20 mouse cellular contexts compared by ENCODE assay signal in the genomic region with DNA sequence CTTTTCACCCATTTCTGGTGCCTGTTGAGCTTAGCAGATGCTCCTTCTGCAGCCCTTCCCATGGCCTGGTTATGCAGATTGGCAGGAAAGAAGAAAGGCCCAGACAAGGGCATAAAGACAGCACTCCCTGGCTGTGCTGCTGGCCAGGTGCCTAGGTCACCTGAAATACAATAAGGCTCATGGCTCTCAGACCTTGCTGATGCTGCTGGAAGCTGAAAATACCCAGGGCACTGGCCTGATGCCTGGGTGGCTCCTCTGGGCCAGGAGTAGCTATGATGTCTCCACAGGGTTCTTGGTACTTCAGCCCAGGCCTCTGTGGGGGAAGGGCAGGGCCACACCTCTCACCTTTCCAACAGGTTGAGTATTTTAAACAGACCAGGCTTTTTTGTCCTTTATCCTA.
DNase-seq lines count a peak whose midpoint lies in the region; ATAC-seq and TF ChIP-seq lines count a peak whose summit lies in the region.
"Had no signal": no experiment of that assay in that cellular context is flagged by ENCODE, and none has a peak within 500 bp of the region (broad histone marks: within the 10 kb centered on the region; RNA-seq: fewer than 3 reads in every experiment).

No protein-coding gene starts in this region.

- no peak for TF ChIP-seq CTCF in CH12.LX (conservative IDR thresholded peaks at IDR 0.05 in 1 of 2, IDR thresholded peaks at IDR 0.05 in 1 of 2; ENCODE audit: low read depth in 2 of 2, low read length in 2 of 2)
- no peak for TF ChIP-seq CTCF in hindbrain, postnatal 0 days (IDR thresholded peaks at IDR 0.05; ENCODE audit: low read depth)

- no peak overlapping the region for H3K4me3 ChIP-seq in forebrain, embryonic 10.5 days
- no peak overlapping the region for H3K4me3 ChIP-seq in forebrain, embryonic 13.5 days
- H3K4me3 ChIP-seq in CH12.LX (replicated peaks in 1 of 3; ENCODE audit: low read depth in 2 of 3, low read length in 2 of 3, poor library complexity in 1 of 3): no peak overlapping the region
- H3K4me3 ChIP-seq in hindbrain, postnatal 0 days (ENCODE audit: low read length): no peak overlapping the region
- H3K4me3 ChIP-seq: embryonic facial prominence, embryonic 15.5 days; hindbrain, embryonic 12.5 days; left cerebral cortex, adult 2 months; limb, embryonic 13.5 days; liver, embryonic 15.5 days; megakaryocyte, embryonic 14.5 days; midbrain, embryonic 15.5 days had no signal

- H3K4me2 ChIP-seq in forebrain, embryonic 13.5 days: no peak overlapping the region
- H3K4me2 ChIP-seq in CH12.LX (ENCODE audit: insufficient read depth, low read depth, poor library complexity, severe bottlenecking): no peak overlapping the region
- no peak overlapping the region for H3K4me2 ChIP-seq in hindbrain, postnatal 0 days (ENCODE audit: low read depth, low read length)
- H3K4me2 ChIP-seq: embryonic facial prominence, embryonic 15.5 days; hindbrain, embryonic 12.5 days; limb, embryonic 13.5 days; liver, embryonic 15.5 days; midbrain, embryonic 15.5 days had no signal

- H3K4me1 ChIP-seq in forebrain, embryonic 10.5 days: peaks cover 35% of the 10 kb centered on the region
- peaks cover 28% of the 10 kb centered on the region for H3K4me1 ChIP-seq in forebrain, embryonic 13.5 days
- peaks cover 49 to 91% of the 10 kb centered on the region in 2 experiments for H3K4me1 ChIP-seq in CH12.LX (ENCODE audit: control insufficient read depth in 1 of 2, insufficient read depth in 2 of 2)
- peaks cover 8% of the 10 kb centered on the region; the same call in 1 of the 2 replicates for H3K4me1 ChIP-seq in hindbrain, postnatal 0 days (ENCODE audit: insufficient read depth, low read length)

- TF ChIP-seq POLR2A in CH12.LX (IDR thresholded peaks at IDR 0.05; ENCODE audit: low read depth, low read length): no peak

- ATAC-seq in forebrain, embryonic 13.5 days: no peak
- ATAC-seq in hindbrain, postnatal 0 days: no peak
- ATAC-seq: lung, postnatal 0 days; midbrain, embryonic 15.5 days had no signal

- H3K27ac ChIP-seq in forebrain, embryonic 10.5 days: peak overlapping the region; percentile 37; the same call in 1 of the 2 replicates
- H3K27ac ChIP-seq in forebrain, embryonic 13.5 days: no peak overlapping the region
- peak overlapping the region; percentile 99 for H3K27ac ChIP-seq in CH12.LX (ENCODE audit: insufficient read depth, low read depth)
- no peak overlapping the region for H3K27ac ChIP-seq in hindbrain, postnatal 0 days
- H3K27ac ChIP-seq: embryonic facial prominence, embryonic 15.5 days; hindbrain, embryonic 12.5 days; kidney, postnatal 0 days; left cerebral cortex, adult 2 months; liver, embryonic 15.5 days; midbrain, embryonic 15.5 days had no signal

- H3K9ac ChIP-seq in forebrain, embryonic 13.5 days: no peak overlapping the region
- H3K9ac ChIP-seq in CH12.LX (ENCODE audit: insufficient read depth, low read depth): peak overlapping the region; percentile 7; the same call in 1 of the 2 replicates
- no peak overlapping the region for H3K9ac ChIP-seq in hindbrain, postnatal 0 days (replicated peaks; ENCODE audit: low read length)
- H3K9ac ChIP-seq: embryonic facial prominence, embryonic 15.5 days; hindbrain, embryonic 12.5 days; limb, embryonic 13.5 days; liver, embryonic 15.5 days; midbrain, embryonic 15.5 days had no signal

- no peaks in the 10 kb centered on the region for H3K9me3 ChIP-seq in forebrain, embryonic 10.5 days
- H3K9me3 ChIP-seq in forebrain, embryonic 13.5 days (replicated peaks): no peaks in the 10 kb centered on the region
- H3K9me3 ChIP-seq in CH12.LX (replicated peaks; ENCODE audit: low read length): no peaks in the 10 kb centered on the region
- no peaks in the 10 kb centered on the region for H3K9me3 ChIP-seq in hindbrain, postnatal 0 days (ENCODE audit: low read length)
- H3K9me3 ChIP-seq: embryonic facial prominence, embryonic 15.5 days; hindbrain, embryonic 12.5 days; limb, embryonic 13.5 days; liver, embryonic 15.5 days; megakaryocyte, embryonic 14.5 days; midbrain, embryonic 15.5 days had no signal

- TF ChIP-seq EP300 in CH12.LX (IDR thresholded peaks at IDR 0.05; ENCODE audit: low read length): no peak; the same call in 1 of the 2 replicates

- intact Hi-C loops in gastrocnemius, postnatal 14 days (cut with DNase I; ENCODE audit: low total_unique reads): loop anchor here (10.0 kb wide), 1 partner anchor 95 kb away; no protein-coding TSS in a partner anchor

- no peaks in the 10 kb centered on the region for H3K27me3 ChIP-seq in forebrain, embryonic 10.5 days (ENCODE audit: poor library complexity, severe bottlenecking)
- no peaks in the 10 kb centered on the region for H3K27me3 ChIP-seq in forebrain, embryonic 13.5 days
- H3K27me3 ChIP-seq in CH12.LX (replicated peaks): no peaks in the 10 kb centered on the region
- no peaks in the 10 kb centered on the region for H3K27me3 ChIP-seq in hindbrain, postnatal 0 days (ENCODE audit: insufficient read depth, low read length)
- H3K27me3 ChIP-seq: embryonic facial prominence, embryonic 15.5 days; hindbrain, embryonic 12.5 days; limb, embryonic 13.5 days; megakaryocyte, embryonic 14.5 days; midbrain, embryonic 15.5 days had no signal

- dilution Hi-C loops in CH12.LX (cut with MboI; ENCODE audit: extremely low pct_ligation_motif_present, extremely low pct_unique_long_range_greater_than_20kb, low sequenced_read_pairs): no loop called here

- in situ Hi-C loops in CH12.LX (cut with MboI; ENCODE audit: low pct_ligation_motif_present, low pct_unique_long_range_greater_than_20kb, low sequenced_read_pairs): loop anchor here (10.0 to 25.0 kb wide), 3 partner anchors 125 to 333 kb away; a partner anchor contains a TSS

- TF ChIP-seq RAD21 in CH12.LX (IDR thresholded peaks at IDR 0.05; ENCODE audit: low read depth, low read length): no peak; the same call in 1 of the 2 replicates

- no peak for DNase-seq in forebrain, embryonic 10.5 days (ENCODE audit: extremely low spot score, low spot score)
- peak; percentile 31 for DNase-seq in CH12.LX (ENCODE audit: extremely low read depth)
- DNase-seq in cerebellum, adult 9-11 months: peak; percentile 91
- DNase-seq in gastrocnemius, postnatal 14 days: peak; percentile 80
- no peak for DNase-seq in thymus, adult 18-20 months
- DNase-seq in hindbrain, postnatal 0 days (ENCODE audit: low spot score): no peak
- no peak for DNase-seq in ovary, postnatal 10 days (ENCODE audit: low spot score)
- DNase-seq: adrenal gland, postnatal 25 days; embryo, embryonic 11 days; retina, postnatal 1 day had no signal

- H3K79me2 ChIP-seq in CH12.LX (replicated peaks; ENCODE audit: control insufficient read depth, extremely low read depth, insufficient read depth, poor library complexity, severe bottlenecking): no peaks in the 10 kb centered on the region

- H3K36me3 ChIP-seq in forebrain, embryonic 10.5 days (replicated peaks): no peaks in the 10 kb centered on the region
- no peaks in the 10 kb centered on the region for H3K36me3 ChIP-seq in forebrain, embryonic 13.5 days (ENCODE audit: poor library complexity, severe bottlenecking)
- no peaks in the 10 kb centered on the region for H3K36me3 ChIP-seq in CH12.LX (replicated peaks in 1 of 2; ENCODE audit: control insufficient read depth in 1 of 2, insufficient read depth in 1 of 2, low read length in 1 of 2)
- no peaks in the 10 kb centered on the region for H3K36me3 ChIP-seq in hindbrain, postnatal 0 days (ENCODE audit: insufficient read depth, low read length)
- H3K36me3 ChIP-seq: embryonic facial prominence, embryonic 15.5 days; hindbrain, embryonic 12.5 days; limb, embryonic 13.5 days; liver, embryonic 15.5 days; midbrain, embryonic 15.5 days had no signal

TF ChIP-seq in CH12.LX, 34 proteins besides CTCF, POLR2A, EP300 and RAD21:
- no peak for TF ChIP-seq HCFC1 (IDR thresholded peaks at IDR 0.05; ENCODE audit: low read depth, low read length)
- TF ChIP-seq MEF2A (IDR thresholded peaks at IDR 0.05; ENCODE audit: borderline replicate concordance, low read depth, low read length): no peak
- TF ChIP-seq UBTF (IDR thresholded peaks at IDR 0.05; ENCODE audit: low read depth, low read length): 0 out of 2 replicates have a peak, but pooled peaks have one; percentile 13
- peak; percentile 25; the same call in 1 of the 2 replicates for TF ChIP-seq BHLHE40 (IDR thresholded peaks at IDR 0.05; ENCODE audit: low read depth, low read length)
- no peak for TF ChIP-seq NRF1 (IDR thresholded peaks at IDR 0.05; ENCODE audit: low read depth, low read length)
- TF ChIP-seq ZNF384 (IDR thresholded peaks at IDR 0.05; ENCODE audit: low read depth, low read length): no peak
- peak; percentile 80 for TF ChIP-seq CHD2 (IDR thresholded peaks at IDR 0.05; ENCODE audit: low read length)
- no peak for TF ChIP-seq KAT2A (IDR thresholded peaks at IDR 0.05; ENCODE audit: insufficient replicate concordance, low read length)
- no peak for TF ChIP-seq E2F4 (IDR thresholded peaks at IDR 0.05; ENCODE audit: insufficient replicate concordance, low read depth, low read length)
- TF ChIP-seq POLR2AphosphoS2 (IDR thresholded peaks at IDR 0.05; ENCODE audit: low read depth, low read length): no peak
- TF ChIP-seq JUN (IDR thresholded peaks at IDR 0.05; ENCODE audit: insufficient read depth, low read depth, low read length): no peak
- 0 out of 2 replicates have a peak, but pooled peaks have one; percentile 23 for TF ChIP-seq MYC (IDR thresholded peaks at IDR 0.05; ENCODE audit: low read depth, low read length)
- TF ChIP-seq CHD1 (IDR thresholded peaks at IDR 0.05; ENCODE audit: low read depth, low read length): no peak
- TF ChIP-seq NELFE (IDR thresholded peaks at IDR 0.05; ENCODE audit: low read depth, low read length): no peak; the same call in 1 of the 2 replicates
- no peak for TF ChIP-seq PAX5 (IDR thresholded peaks at IDR 0.05; ENCODE audit: low read length)
- peak; percentile 24; the same call in 1 of the 2 replicates for TF ChIP-seq TCF12 (IDR thresholded peaks at IDR 0.05; ENCODE audit: low read depth, low read length)
- TF ChIP-seq SIN3A (IDR thresholded peaks at IDR 0.05; ENCODE audit: low read length): no peak
- TF ChIP-seq IRF4 (IDR thresholded peaks at IDR 0.05; ENCODE audit: low read depth, low read length): peak; percentile 7; the same call in 1 of the 2 replicates

Comparison
In these comparisons a context has a peak if more than half of its experiments do, and no peak if none do; other contexts are left out.
1. H3K27ac ChIP-seq: peak in forebrain, embryonic 10.5 days (single experiment) and CH12.LX (single experiment); none in forebrain, embryonic 13.5 days (single experiment) and hindbrain, postnatal 0 days (single experiment).
2. DNase-seq: peak in CH12.LX (single experiment), cerebellum, adult 9-11 months (single experiment) and gastrocnemius, postnatal 14 days (single experiment); none in forebrain, embryonic 10.5 days (single experiment), thymus, adult 18-20 months (0 of 2), hindbrain, postnatal 0 days (single experiment) and ovary, postnatal 10 days (single experiment).